Mouse (Mus musculus) Muller cell, postnatal 12 days (primary cell): ENCODE data around the gene Mfap5.
"Not testable (repeated sequence)": the region's sequence is repeated elsewhere in the genome, so short reads cannot be mapped to it uniquely, and the experiment has no call there.

Experiments used
- DNase-seq: peaks from one replicate; pipeline ENCODE4 v3.0.0-alpha.2; 2015; ENCODE audit errors: inconsistent ontology term

The Mfap5 gene

DNA sequence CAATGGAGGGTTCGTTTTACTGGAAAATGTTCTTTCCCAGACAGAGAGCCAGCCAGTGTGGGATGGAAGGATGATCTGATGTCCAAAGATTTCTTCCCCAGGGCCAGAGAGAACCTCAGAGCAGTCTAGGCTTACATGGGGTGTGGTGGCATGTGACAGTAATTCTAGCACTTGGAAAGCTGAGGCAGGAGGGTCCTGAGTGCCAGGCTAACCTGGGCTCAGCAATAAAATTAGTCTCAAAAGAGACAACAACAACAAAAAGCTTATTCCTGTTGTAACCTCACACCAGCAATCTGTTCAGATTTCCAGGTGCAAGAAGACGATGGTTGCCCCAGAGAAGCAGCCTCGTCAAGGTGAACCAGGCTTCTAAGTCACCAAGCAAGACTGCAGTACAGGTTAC, at the start of gene Mfap5:
TSS of gene Mfap5 (plus strand) at position 301 of the 400 bp plus-strand sequence.
- no peak for DNase-seq

DNA sequence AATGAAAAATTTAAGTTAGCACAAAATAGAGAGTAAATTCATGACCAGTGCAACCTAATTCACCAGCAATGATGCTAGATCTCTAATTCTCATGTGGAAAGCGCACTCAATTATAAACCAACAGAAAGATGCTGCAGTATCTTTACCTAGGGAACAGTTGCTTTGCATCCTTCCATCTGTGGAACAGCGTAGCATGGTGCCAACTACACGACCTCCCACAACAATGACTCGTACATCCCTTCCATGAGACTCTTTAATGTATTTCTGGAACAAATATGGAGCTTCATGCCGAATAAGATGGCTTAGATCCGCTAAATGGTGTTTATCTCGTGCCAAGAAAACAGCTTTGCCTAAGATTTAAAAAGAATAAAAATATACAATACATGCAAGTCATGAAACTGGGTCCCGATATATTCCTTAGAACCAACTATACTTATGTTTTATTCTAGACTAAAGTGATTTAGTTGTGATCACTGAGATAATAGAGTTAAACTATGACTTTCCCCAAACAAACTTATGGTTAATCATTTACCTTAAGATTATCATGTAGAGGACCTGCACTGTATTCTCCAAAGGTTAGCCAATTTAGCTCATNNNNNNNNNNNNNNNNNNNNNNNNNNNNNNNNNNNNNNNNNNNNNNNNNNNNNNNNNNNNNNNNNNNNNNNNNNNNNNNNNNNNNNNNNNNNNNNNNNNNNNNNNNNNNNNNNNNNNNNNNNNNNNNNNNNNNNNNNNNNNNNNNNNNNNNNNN, 46.5 kb upstream of the Mfap5 start:
- no peak for DNase-seq

GRCm38 (mm10) chr6:122466092-122466713, 39.4 kb upstream of the Mfap5 start:
- DNase-seq: peak; percentile 77

- DNase-seq: no peak
Observed at GRCm38 (mm10) chr6:122469030-122469640, 36.5 kb upstream of the Mfap5 start.

DNA sequence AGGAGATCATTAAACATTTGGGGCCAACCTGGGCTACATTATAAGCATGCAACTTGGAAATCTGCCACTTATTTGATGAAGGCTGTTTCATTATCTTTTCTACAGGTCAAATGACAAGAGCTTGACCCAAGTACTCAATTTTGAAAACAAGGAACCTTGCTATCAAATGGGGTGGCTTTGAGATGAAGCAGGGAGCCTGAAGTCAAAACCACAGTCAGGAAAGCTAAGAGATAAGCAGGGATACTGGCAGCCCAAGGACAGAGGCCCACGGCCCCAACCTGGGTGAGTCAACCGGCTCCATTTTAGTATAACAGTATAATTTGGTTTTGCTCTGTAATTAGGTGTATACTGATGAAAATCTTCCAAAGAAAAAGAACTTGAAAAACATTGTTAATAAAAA, 35.4 kb upstream of the Mfap5 start:
- no peak for DNase-seq

DNA sequence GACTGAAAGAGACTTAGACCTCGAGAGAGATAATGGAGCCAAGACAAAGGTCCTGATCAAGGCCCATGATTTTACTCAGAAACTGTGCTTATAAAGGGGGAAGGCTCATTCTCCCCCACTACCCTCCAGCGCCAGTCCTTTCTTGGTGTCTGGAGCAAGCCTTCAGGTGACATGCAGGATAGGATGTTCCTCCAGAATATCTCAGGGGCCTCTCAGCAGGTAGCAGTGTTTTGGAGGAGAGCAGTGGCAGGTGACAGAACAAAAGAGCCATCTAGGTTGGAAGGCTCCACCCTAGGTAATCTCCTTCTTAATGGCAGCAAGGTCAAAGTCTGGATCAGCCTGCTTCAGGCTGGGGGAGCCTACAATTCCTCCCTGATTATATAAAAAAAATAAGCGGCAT, 34.2 kb upstream of the Mfap5 start:
- not testable (repeated sequence) for DNase-seq

DNA sequence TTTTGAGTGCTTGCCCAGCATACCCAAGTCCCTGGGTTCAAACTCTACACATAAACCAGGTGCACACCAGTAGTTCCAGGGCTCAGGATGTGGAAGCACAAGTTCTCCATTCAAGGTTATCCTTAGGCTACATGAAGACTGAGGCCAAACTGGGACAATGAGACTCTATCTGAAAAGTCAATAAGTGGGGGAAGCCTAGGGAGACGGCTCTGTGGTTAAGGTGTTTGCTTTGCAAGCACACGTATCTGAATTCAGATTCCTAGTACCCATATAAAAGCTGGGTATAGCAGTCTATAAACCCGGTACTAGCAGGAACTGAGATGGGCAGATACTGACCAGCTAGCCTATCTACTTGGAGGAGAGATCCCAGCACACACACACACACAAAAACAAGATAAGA, 27.6 kb upstream of the Mfap5 start:
- DNase-seq: no peak

GRCm38 (mm10) chr6:122485401-122486296, 20.0 kb upstream of the Mfap5 start:
- peak; percentile 32 for DNase-seq

DNA sequence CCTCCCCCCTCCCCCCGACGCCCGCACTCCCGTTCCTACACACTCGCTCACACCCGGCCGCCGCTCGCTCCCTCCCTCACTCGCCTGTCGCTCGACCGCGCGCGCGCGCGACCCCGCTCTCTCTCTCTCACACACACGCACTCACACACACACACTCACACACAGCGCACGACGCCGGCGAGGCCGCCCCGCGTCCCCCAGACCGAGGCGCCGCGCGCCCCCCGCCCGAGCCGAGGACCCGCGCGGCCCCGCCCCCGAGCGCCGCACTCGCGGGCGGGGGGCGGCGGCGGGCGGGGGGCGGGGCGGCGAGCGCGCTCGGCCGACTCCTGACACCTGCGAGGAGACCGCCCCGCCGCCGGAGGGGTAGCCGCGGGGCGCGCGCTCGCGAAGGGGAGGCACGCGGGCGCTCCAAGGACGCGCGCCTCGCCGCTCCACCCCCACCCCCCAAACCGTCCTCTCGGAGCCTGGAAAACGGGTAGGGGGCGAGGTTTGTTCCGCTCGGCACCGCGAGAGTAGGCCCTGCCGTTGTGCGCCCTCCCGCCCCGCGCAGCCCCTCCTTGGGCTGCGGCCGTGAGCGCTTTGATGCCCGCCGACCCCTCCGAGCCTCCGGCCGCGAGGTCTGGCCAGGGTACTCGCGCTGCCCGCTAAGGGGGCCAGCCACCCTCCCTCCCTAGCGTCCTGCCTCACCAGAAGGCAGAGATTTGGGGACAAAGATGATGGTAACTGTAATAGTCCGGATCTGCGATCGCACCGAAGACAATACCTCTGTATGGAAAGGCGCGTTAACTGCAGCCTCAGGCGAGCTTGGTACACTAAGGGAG, 19.1 kb upstream of the Mfap5 start:
- peak; percentile 67 for DNase-seq

DNA sequence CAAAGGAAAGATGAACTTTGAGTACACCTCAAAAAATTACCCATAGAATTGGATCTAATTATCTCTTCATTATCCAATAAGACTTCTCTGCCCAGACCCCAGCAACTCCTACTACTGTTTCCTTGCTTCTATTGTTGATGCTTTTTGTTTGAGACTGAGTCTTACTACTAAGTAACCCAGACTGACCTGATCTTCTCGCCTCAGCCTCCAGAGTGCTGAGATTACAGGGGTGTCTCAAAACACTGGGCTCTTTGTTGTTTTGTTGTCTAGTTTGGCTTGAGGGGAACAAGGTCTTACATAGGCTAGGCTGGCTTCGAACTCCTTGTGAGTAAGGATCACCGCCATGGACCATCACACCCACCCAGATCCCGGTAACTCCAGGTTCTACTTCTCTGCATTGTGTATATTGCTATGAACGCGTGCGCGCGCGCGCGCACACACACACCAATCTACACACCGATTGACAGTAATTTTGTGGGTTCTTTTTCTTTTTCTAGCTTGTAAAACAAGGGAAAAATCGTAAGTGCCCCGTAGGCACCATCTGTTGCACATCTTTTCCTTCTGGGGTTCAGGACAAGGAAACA, 14.6 kb upstream of the Mfap5 start:
- no peak for DNase-seq

- peak; percentile 82 for DNase-seq
Observed at GRCm38 (mm10) chr6:122491557-122491956, 14.1 kb upstream of the Mfap5 start.

DNA sequence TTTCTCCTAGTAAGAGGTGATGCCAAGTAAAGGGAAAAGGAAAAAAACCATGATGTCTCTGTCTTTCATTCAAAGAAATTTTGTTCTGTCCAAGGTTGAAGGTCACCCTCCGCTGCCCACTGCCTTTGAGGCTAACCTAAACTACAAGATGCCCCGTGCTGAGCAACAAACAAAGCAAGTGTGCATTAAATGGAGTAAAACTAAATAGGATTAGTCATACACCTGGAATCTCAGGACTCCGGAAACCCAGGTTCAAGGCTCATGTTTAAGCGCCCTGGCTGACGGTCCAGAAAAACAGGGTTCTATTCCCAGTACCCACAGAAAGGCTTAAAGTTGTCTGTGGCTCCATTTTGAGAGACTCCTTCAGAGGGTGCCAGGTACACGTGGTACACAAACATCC, 13.2 kb upstream of the Mfap5 start:
- no peak for DNase-seq

- peak; percentile 45 for DNase-seq
Observed at GRCm38 (mm10) chr6:122493799-122494472, 11.7 kb upstream of the Mfap5 start.

- DNase-seq: peak; percentile 86
Observed at GRCm38 (mm10) chr6:122495082-122495881, 10.4 kb upstream of the Mfap5 start.

DNA sequence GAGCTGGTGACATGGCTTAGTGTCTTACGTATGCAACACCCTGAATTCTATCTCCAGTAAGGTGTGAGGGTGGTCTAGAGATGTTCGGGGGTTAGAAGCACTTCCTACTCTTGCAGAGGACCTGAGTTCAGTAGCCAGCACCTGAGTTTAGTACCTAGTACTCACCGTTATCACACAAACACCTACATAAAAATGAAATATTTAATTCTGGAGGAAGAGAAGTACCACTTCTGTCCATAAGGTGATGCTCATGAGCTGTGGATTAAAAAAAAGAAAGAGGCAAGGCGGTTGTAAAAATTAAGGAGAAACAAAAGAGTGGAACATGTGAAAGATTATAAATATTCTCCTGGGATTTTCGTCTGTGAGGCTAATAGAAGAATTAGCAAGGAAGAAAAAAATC, 9.1 kb upstream of the Mfap5 start:
- DNase-seq: no peak

GRCm38 (mm10) chr6:122498661-122499060, 7.0 kb upstream of the Mfap5 start, which contains the start of gene Rimklb:
Rimklb (minus strand) TSS chr6:122498761.
- no peak for DNase-seq

DNA sequence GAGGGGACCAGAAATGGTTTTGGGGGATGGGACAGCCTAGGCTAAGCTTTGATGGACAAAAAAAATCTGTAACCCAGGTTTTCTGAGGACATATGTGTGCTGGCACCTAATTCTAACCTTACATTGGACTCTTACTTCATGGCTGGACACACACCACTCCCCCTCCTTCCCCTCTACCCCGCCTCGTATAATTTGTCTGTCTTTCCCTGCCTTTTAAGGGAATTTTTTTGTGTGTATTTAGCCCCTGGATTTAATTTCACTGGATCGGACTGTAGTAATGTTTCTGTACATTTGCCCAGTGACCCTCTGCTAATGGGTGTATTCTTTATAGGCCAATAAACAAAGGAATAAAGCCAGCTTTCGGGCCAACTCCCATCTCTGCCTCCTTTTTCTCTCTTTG, 604 bp upstream of the Mfap5 start:
- no peak for DNase-seq

DNA sequence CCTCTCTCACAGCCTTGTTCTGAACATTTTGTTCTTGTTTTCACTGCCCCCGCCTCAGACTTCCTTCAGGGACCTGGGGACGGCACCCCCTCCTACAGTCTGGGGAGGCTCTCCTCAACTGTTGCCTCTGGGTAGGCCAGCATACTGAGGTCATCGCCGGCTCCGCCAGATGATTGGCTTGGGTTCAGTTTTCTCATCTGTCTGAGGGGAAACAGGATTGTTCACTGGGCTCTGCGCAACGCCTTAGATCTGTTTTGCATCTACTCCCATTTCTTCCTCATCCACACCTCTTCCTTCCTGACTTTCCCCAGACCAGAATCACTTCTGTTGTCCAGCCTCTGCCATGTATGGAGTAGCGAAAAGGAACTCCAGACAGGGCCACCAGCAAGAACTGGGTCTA, 2.8 kb downstream of the Mfap5 start:
- no peak for DNase-seq
